Mouse (Mus musculus): Measurements from ENCODE around the gene Slc38a6. TPM values are rescaled to one million over a fixed set of nuclear protein-coding genes. Genes with fewer than 3 reads are reported as not detected.

Gene Slc38a6
- polyA plus RNA-seq, 1 experiment from 2014 or later = 11.1 TPM

DNA sequence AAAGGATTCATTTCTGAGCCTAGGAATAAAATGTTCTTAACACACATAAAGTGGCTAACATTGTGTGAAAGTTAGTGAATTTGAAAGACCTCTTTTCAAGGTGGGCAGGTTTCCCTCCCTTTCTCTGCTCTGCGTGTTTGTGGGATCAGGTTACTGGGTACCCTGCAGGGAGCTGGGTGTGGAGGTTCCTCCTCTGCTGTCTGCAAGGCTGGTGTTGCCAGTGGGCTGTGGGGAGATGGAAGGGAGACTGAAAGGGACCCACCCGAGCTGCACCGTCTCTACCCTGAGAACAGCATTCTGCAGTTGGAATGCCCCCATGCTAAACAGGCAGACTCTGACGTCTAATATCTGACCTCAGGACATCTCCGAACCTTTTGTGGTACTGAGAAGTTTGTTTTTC, 70.7 kb downstream of the Slc38a6 start:
- ATAC-seq = no peak
- WGBS = 76% methylated on average over 5 of the region's 5 CpGs
- Histone ChIP-seq H3K4me1 (ENCODE audit: control insufficient read depth, insufficient read depth, low read length) (no peaks in the 10 kb centered on the region), H3K27me3 (ENCODE audit: control insufficient read depth, insufficient read depth, low read depth, low read length) (no peaks in the 10 kb centered on the region), H3K9ac (ENCODE audit: low read depth, low read length) (no peak overlapping the region), H3K4me3 (ENCODE audit: low read depth, low read length) (no peak overlapping the region), H3K36me3 (ENCODE audit: control insufficient read depth, insufficient read depth, low read length) (no peaks in the 10 kb centered on the region), H3K27ac (ENCODE audit: low read length) (no peak overlapping the region), H3K4me2 (ENCODE audit: low read length) (no peak overlapping the region), H3K9me3 (replicated peaks; ENCODE audit: control insufficient read depth, low read length, poor library complexity, severe bottlenecking) (no peaks in the 10 kb centered on the region)

DNA sequence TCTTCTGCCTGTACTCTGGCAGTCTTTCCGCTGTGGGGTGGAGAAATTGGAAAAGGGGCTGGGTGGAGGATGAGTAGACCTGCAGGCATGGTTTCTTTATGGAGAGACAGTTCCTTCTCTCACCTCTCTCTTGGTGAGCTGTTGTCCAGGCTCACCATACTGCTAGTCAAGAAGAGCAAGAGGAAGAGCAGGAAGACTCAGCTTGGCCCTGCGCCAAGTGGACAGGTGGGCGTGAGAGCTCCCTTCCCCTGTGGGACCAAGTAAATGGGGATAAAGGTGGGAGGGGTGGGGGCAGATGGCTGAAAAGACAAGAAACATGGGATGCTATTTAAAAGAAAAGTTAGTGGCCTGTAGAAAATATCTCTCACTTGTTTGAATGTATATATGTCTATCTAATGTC, 71.2 kb downstream of the Slc38a6 start:
- H3K9ac ChIP-seq (ENCODE audit: low read depth, low read length) = no peak overlapping the region
- no peaks in the 10 kb centered on the region for H3K9me3 ChIP-seq (replicated peaks; ENCODE audit: control insufficient read depth, low read length, poor library complexity, severe bottlenecking)
- no peaks in the 10 kb centered on the region for H3K27me3 ChIP-seq (ENCODE audit: control insufficient read depth, insufficient read depth, low read depth, low read length)
- no peak overlapping the region for H3K4me2 ChIP-seq (ENCODE audit: low read length)
- no peak for ATAC-seq
- H3K27ac ChIP-seq (ENCODE audit: low read length) = no peak overlapping the region
- no peaks in the 10 kb centered on the region for H3K4me1 ChIP-seq (ENCODE audit: control insufficient read depth, insufficient read depth, low read length)
- no peak overlapping the region for H3K4me3 ChIP-seq (ENCODE audit: low read depth, low read length)
- no peaks in the 10 kb centered on the region for H3K36me3 ChIP-seq (ENCODE audit: control insufficient read depth, insufficient read depth, low read length)
- 94% methylated on average over 3 of the region's 3 CpGs for WGBS

DNA sequence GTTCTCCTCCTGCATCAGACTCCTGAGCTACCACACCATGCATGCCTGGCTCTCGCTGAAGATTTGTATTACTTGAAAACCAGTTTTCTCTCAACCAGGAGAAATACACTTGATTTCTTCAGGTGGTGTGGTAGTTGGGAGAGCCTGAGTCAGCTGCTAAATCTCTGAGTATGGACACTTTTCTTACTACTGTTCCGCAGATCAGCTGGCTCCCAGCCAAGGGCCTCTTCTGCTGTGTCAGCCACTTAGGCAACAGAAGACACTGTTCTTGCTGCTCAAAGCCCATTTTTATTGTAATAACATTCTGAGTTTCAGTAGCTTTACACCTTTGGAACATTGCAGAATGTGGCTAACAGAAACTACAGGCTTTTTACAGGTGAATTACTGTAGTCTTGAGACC, 72.1 kb downstream of the Slc38a6 start:
- Histone ChIP-seq H3K4me2 (ENCODE audit: low read length) (no peak overlapping the region), H3K36me3 (ENCODE audit: control insufficient read depth, insufficient read depth, low read length) (no peaks in the 10 kb centered on the region), H3K9me3 (replicated peaks; ENCODE audit: control insufficient read depth, low read length, poor library complexity, severe bottlenecking) (no peaks in the 10 kb centered on the region), H3K9ac (ENCODE audit: low read depth, low read length) (no peak overlapping the region), H3K4me3 (ENCODE audit: low read depth, low read length) (no peak overlapping the region), H3K27ac (ENCODE audit: low read length) (no peak overlapping the region), H3K4me1 (ENCODE audit: control insufficient read depth, insufficient read depth, low read length) (no peaks in the 10 kb centered on the region), H3K27me3 (ENCODE audit: control insufficient read depth, insufficient read depth, low read depth, low read length) (no peaks in the 10 kb centered on the region)
- WGBS = 84% methylated on average over 2 of the region's 2 CpGs
- ATAC-seq = no peak

DNA sequence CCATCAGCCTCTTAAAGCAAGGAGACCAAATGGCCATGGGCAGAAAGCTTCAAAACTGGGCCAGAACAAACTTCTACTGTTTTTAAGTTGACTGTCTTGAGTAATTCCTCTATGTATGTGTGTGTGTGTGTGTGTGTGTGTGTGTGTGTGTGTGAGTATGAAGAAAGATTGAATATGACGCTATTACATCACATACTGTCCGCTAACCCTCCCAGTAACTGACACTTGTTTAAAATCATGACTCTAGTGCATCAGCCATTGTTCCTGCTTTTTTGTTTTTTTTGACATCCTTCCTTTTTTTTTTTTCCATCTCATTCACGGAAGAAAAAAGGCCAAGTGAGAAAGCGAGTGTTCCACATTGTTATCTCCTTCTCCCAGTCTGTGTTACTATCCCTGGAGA, 72.9 kb downstream of the Slc38a6 start:
- no peaks in the 10 kb centered on the region for H3K9me3 ChIP-seq (replicated peaks; ENCODE audit: control insufficient read depth, low read length, poor library complexity, severe bottlenecking)
- H3K27me3 ChIP-seq (ENCODE audit: control insufficient read depth, insufficient read depth, low read depth, low read length) = no peaks in the 10 kb centered on the region
- H3K4me1 ChIP-seq (ENCODE audit: control insufficient read depth, insufficient read depth, low read length) = no peaks in the 10 kb centered on the region
- no peak for ATAC-seq
- no peak overlapping the region for H3K4me2 ChIP-seq (ENCODE audit: low read length)
- H3K4me3 ChIP-seq (ENCODE audit: low read depth, low read length) = no peak overlapping the region
- no peak overlapping the region for H3K27ac ChIP-seq (ENCODE audit: low read length)
- no peaks in the 10 kb centered on the region for H3K36me3 ChIP-seq (ENCODE audit: control insufficient read depth, insufficient read depth, low read length)
- H3K9ac ChIP-seq (ENCODE audit: low read depth, low read length) = no peak overlapping the region
- WGBS = 84% methylated on average over 4 of the region's 4 CpGs

DNA sequence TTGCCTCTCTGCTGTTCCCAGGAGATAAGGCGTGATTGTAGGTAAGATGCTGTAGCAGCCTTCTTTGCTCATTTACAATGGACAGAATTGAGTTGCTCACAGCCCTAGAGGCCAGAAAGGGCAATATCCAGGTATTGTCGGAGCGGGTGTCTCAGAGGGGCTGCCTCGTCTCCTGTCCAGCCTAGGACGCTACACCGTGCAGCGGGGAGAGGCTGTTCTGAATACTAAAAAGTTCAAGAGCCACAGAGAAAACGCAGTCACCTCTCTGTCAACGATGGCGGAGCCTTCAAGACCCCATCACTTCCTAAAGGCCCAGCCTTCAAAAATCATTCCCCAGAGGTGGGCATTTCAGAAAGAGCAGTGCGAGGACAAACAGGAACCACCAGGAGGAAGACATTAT, 74.6 kb downstream of the Slc38a6 start:
- Histone ChIP-seq H3K36me3 (ENCODE audit: control insufficient read depth, insufficient read depth, low read length) (no peaks in the 10 kb centered on the region), H3K27ac (ENCODE audit: low read length) (no peak overlapping the region), H3K27me3 (ENCODE audit: control insufficient read depth, insufficient read depth, low read depth, low read length) (no peaks in the 10 kb centered on the region), H3K9ac (ENCODE audit: low read depth, low read length) (no peak overlapping the region), H3K9me3 (replicated peaks; ENCODE audit: control insufficient read depth, low read length, poor library complexity, severe bottlenecking) (no peaks in the 10 kb centered on the region), H3K4me1 (ENCODE audit: control insufficient read depth, insufficient read depth, low read length) (no peaks in the 10 kb centered on the region), H3K4me3 (ENCODE audit: low read depth, low read length) (no peak overlapping the region), H3K4me2 (ENCODE audit: low read length) (no peak overlapping the region)
- ATAC-seq = no peak
- 75% methylated on average over 11 of the region's 11 CpGs for WGBS

DNA sequence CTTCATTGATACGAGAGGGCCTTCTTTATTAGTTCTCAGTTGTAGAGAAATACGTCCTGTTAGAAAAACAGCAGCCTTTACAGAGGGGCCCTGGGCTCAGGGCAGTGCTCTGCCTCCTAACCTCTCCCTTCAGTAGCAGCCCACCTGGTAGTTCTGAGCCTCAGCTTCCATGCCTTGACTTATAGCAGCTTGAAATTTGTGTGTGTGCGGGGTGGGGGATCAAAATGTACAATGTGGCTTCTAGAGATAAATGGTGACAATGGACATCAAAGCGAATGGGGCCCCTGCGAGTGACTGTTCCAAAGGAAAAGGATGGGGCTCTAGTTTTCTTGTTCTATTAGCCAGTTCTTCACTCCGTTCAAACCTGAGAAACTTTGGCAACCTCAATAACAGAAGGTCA, 76.8 kb downstream of the Slc38a6 start:
- no peak for ATAC-seq

DNA sequence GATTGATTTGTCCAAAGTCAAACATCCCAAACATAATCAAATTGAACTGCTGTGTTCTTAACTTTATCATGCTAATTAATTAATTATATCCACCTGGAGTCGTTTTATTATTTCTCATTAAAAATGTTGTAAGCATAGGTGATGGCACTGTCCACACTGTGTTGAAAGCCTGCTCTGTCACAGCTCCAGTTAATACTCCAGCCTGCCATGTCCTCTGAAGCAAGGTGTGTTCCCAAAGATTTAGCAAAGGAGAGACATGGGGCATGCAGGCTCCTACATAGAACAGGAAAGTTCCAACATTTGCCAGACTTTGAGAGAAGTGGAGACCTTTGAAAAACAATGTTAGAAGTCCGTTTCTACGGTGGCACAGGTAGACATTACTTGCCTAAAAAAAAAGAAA, 77.4 kb downstream of the Slc38a6 start:
- H3K27ac ChIP-seq (ENCODE audit: low read length) = no peak overlapping the region
- H3K4me3 ChIP-seq (ENCODE audit: low read depth, low read length) = no peak overlapping the region
- no peaks in the 10 kb centered on the region for H3K9me3 ChIP-seq (replicated peaks; ENCODE audit: control insufficient read depth, low read length, poor library complexity, severe bottlenecking)
- no peak overlapping the region for H3K9ac ChIP-seq (ENCODE audit: low read depth, low read length)
- no peaks in the 10 kb centered on the region for H3K36me3 ChIP-seq (ENCODE audit: control insufficient read depth, insufficient read depth, low read length)
- no peaks in the 10 kb centered on the region for H3K27me3 ChIP-seq (ENCODE audit: control insufficient read depth, insufficient read depth, low read depth, low read length)
- no peak for ATAC-seq
- WGBS = 85% methylated on average over 3 of the region's 3 CpGs
- H3K4me2 ChIP-seq (ENCODE audit: low read length) = no peak overlapping the region
- H3K4me1 ChIP-seq (ENCODE audit: control insufficient read depth, insufficient read depth, low read length) = no peaks in the 10 kb centered on the region

More for the DNA sequence above, 76.8 kb downstream of the Slc38a6 start:
- Histone ChIP-seq H3K27me3 (ENCODE audit: control insufficient read depth, insufficient read depth, low read depth, low read length) (no peaks in the 10 kb centered on the region), H3K4me3 (ENCODE audit: low read depth, low read length) (no peak overlapping the region), H3K4me1 (ENCODE audit: control insufficient read depth, insufficient read depth, low read length) (no peaks in the 10 kb centered on the region), H3K36me3 (ENCODE audit: control insufficient read depth, insufficient read depth, low read length) (no peaks in the 10 kb centered on the region), H3K27ac (ENCODE audit: low read length) (no peak overlapping the region), H3K9ac (ENCODE audit: low read depth, low read length) (no peak overlapping the region), H3K4me2 (ENCODE audit: low read length) (no peak overlapping the region), H3K9me3 (replicated peaks; ENCODE audit: control insufficient read depth, low read length, poor library complexity, severe bottlenecking) (no peaks in the 10 kb centered on the region)
- 90% methylated on average over 6 of the region's 6 CpGs for WGBS

DNA sequence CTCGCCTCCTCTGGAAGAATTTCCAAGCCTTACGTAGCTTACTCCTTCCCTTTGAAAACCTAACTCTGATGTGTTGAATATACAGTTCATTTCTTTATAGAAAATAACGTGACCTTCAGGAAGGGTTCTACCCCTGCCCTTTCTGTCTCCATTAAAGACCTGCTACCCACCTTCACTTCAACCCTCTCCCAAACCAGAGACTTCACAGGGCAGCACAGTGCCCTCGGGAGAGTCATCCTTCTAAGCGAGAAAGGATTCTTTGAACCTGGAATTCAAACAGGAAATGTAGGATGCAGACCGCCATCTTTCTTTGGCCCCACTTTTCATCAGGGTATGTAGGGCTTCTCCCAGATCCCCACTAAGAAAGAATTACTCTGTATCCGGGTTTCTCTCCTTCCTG, 80.0 kb downstream of the Slc38a6 start:
- Histone ChIP-seq H3K27ac (ENCODE audit: low read length) (no peak overlapping the region), H3K9ac (ENCODE audit: low read depth, low read length) (no peak overlapping the region), H3K9me3 (replicated peaks; ENCODE audit: control insufficient read depth, low read length, poor library complexity, severe bottlenecking) (no peaks in the 10 kb centered on the region), H3K4me3 (ENCODE audit: low read depth, low read length) (no peak overlapping the region), H3K27me3 (ENCODE audit: control insufficient read depth, insufficient read depth, low read depth, low read length) (no peaks in the 10 kb centered on the region), H3K4me2 (ENCODE audit: low read length) (no peak overlapping the region), H3K36me3 (ENCODE audit: control insufficient read depth, insufficient read depth, low read length) (no peaks in the 10 kb centered on the region), H3K4me1 (ENCODE audit: control insufficient read depth, insufficient read depth, low read length) (no peaks in the 10 kb centered on the region)
- ATAC-seq = no peak
- WGBS = 81% methylated on average over 7 of the region's 7 CpGs

DNA sequence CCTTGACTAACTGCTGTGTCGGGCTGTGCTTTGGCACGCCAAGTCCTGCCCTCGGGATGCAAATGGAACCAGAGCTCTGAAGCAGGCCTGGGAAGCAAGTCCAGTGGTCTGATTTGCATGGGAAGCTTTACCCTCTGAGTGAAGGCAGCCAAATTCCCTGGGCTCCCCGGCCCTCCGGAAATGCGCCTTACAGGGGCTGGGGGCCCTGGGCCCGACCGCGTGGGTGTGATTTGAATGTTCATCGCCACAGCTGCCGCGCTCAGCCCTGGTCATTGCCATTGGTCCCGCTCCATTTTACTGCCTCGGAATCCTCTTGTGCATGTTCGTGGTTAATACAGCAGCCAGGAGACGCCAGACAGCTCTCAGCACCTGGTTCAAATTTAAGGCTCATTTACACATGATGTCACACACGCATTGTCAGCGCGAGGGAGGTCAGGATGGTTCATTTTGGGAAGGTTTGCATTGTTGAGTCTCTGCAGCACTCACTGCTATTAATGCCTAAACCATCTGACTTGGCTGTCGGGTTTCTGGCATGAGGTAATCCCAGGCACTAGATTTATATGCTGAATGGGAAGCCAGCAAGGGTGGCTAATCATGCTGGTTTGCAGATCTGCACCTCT, 81.0 kb downstream of the Slc38a6 start:
- H3K27ac ChIP-seq (ENCODE audit: low read length) = no peak overlapping the region
- 25% methylated on average over 20 of the region's 20 CpGs for WGBS
- H3K4me3 ChIP-seq (ENCODE audit: low read depth, low read length) = no peak overlapping the region
- no peaks in the 10 kb centered on the region for H3K27me3 ChIP-seq (ENCODE audit: control insufficient read depth, insufficient read depth, low read depth, low read length)
- H3K36me3 ChIP-seq (ENCODE audit: control insufficient read depth, insufficient read depth, low read length) = no peaks in the 10 kb centered on the region
- H3K4me1 ChIP-seq (ENCODE audit: control insufficient read depth, insufficient read depth, low read length) = no peaks in the 10 kb centered on the region
- no peak overlapping the region for H3K9ac ChIP-seq (ENCODE audit: low read depth, low read length)
- peak overlapping the region; percentile 7; the same call in 1 of the 2 replicates for H3K4me2 ChIP-seq (ENCODE audit: low read length)
- peak; percentile 73 for ATAC-seq
- no peaks in the 10 kb centered on the region for H3K9me3 ChIP-seq (replicated peaks; ENCODE audit: control insufficient read depth, low read length, poor library complexity, severe bottlenecking)

Measured in midbrain, embryonic 16.5 days (tissue).